Mouse (Mus musculus): ENCODE measurements at regions not wholly inside any gene's neighbourhood (a gene's known extent, or its start where the extent isn't known, plus 50 kb on each side); places are given as distances from the start of the nearest gene placed in this dataset.

DNA sequence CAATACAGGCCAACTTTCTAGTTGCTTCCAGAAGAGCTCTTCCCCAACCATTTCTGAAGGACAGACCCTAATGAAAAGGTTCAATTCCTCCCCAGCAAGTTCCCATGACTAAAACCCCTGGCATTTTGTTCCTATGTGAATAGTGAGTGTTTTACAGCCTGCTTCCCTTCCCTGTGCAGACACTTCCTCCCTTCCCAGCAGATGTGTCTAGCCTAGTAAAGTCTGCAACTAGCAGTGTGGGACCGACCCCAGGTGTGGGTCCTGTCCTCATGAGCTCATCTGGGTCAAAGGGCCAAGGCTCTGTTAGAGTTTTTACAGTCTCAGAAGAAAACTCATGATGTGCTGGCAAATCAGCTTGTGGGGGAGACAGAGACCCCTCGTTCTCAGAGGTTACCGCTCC is 50.9 kb upstream of the Ier3 start:
- Histone ChIP-seq H3K9me3 (ENCODE audit: control insufficient read depth, low read length) (no peaks in the 10 kb centered on the region), H3K4me1 (ENCODE audit: control insufficient read depth in 2 of 2, insufficient read depth in 2 of 2, low read length in 2 of 2) (peaks cover 0 to 6% of the 10 kb centered on the region in 2 experiments; a peak in 2 of 4 replicates), H3K27ac (replicated peaks in 1 of 2; ENCODE audit: control insufficient read depth in 1 of 2, insufficient read depth in 1 of 2, low read depth in 2 of 2, low read length in 2 of 2) (no peak overlapping the region), H3K36me3 (ENCODE audit: control insufficient read depth, insufficient read depth, low read length) (no peaks in the 10 kb centered on the region), H3K4me2 (ENCODE audit: low read length) (no peak overlapping the region), H3K9ac (ENCODE audit: low read length) (no peak overlapping the region), H3K27me3 (ENCODE audit: control insufficient read depth, insufficient read depth, low read length) (no peaks in the 10 kb centered on the region), H3K4me3 (ENCODE audit: control insufficient read depth in 1 of 2, insufficient read depth in 1 of 2, low read depth in 1 of 2, low read length in 2 of 2) (no peak overlapping the region)
- WGBS, result 76% methylated on average over 3 of the region's 3 CpGs
- ATAC-seq (ENCODE audit: insufficient number of reproducible peaks, insufficient read depth, low FRiP score, low read depth), result no peak

- Histone ChIP-seq H3K4me1 (ENCODE audit: control insufficient read depth in 2 of 2, insufficient read depth in 2 of 2, low read length in 2 of 2) (peaks cover 6 to 9% of the 10 kb centered on the region in 2 experiments), H3K27ac (replicated peaks in 1 of 2; ENCODE audit: control insufficient read depth in 1 of 2, insufficient read depth in 1 of 2, low read depth in 2 of 2, low read length in 2 of 2) (no peak overlapping the region), H3K27me3 (ENCODE audit: control insufficient read depth, insufficient read depth, low read length) (no peaks in the 10 kb centered on the region), H3K9me3 (ENCODE audit: control insufficient read depth, low read length) (no peaks in the 10 kb centered on the region), H3K4me2 (ENCODE audit: low read length) (no peak overlapping the region), H3K4me3 (ENCODE audit: control insufficient read depth in 1 of 2, insufficient read depth in 1 of 2, low read depth in 1 of 2, low read length in 2 of 2) (no peak overlapping the region), H3K36me3 (ENCODE audit: control insufficient read depth, insufficient read depth, low read length) (no peaks in the 10 kb centered on the region), H3K9ac (ENCODE audit: low read length) (no peak overlapping the region)
- ATAC-seq (ENCODE audit: insufficient number of reproducible peaks, insufficient read depth, low FRiP score, low read depth), result 0 out of 2 replicates have a peak, but pooled peaks have one; percentile 5
- WGBS, result 63% methylated on average over 15 of the region's 15 CpGs
Observed at GRCm38 (mm10) chr17:35771656-35772405, 49.7 kb upstream of the Ier3 start.

Measured in heart, embryonic 14.5 days (tissue).